Mouse (Mus musculus) liver, postnatal 0 days (tissue): ENCODE data around the gene Cfap206.

Experiments
- CTCF ChIP-seq: sonication (generic); IDR thresholded peaks from 2 replicates; pipeline ENCODE4 v1.5.1; 2016; ENCODE audit warnings: antibody characterized with exemption, low read depth
- EP300 ChIP-seq: IDR thresholded peaks from 2 replicates; pipeline ENCODE4 v1.6.1; 2016; ENCODE audit warnings: antibody characterized with exemption, low read depth, mild to moderate bottlenecking

- TF ChIP-seq CTCF (no peak), EP300 (no peak)
Observed at GRCm38 (mm10) chr4:34702231-34702630, 27.8 kb downstream of the Cfap206 start.
